Mouse (Mus musculus) liver, adult 2 months (tissue): ENCODE results near the gene Krt80. TPM values are rescaled to one million over a fixed set of nuclear protein-coding genes. Genes with fewer than 3 reads are reported as not detected.

Source experiments
- DNase-seq: peaks from one replicate; pipeline ENCODE4 v3.0.0-alpha.2; 2011; ENCODE audit warnings: low read depth, low spot score; ENCODE audit errors: extremely low read depth
- H3K27ac ChIP-seq: fragments of 200-500 bp; replicated peaks from 2 replicates; pipeline ENCODE4 v1.5.1; 2012; ENCODE audit warnings: low read depth, mild to moderate bottlenecking, control low read depth, inconsistent platforms, low read length; ENCODE audit not compliant: insufficient read depth
- H3K27me3 ChIP-seq: fragments of 200-500 bp; 2 replicates; pipeline ENCODE4 v1.6.1; 2012; ENCODE audit warnings: mild to moderate bottlenecking, moderate library complexity, low read length, inconsistent platforms; ENCODE audit not compliant: control insufficient read depth, insufficient read depth
- H3K36me3 ChIP-seq: fragments of 200-500 bp; 2 replicates; pipeline ENCODE4 v1.6.1; 2012; ENCODE audit warnings: low read length, inconsistent platforms; ENCODE audit not compliant: control insufficient read depth, insufficient read depth
- H3K4me1 ChIP-seq: fragments of 200-500 bp; 2 replicates; pipeline ENCODE4 v1.6.1; 2011; ENCODE audit warnings: low read length; ENCODE audit not compliant: control insufficient read depth, insufficient read depth
- H3K4me3 ChIP-seq: fragments of 200-500 bp; 2 replicates; pipeline ENCODE4 v1.5.1; 2011; ENCODE audit warnings: low read depth, mild to moderate bottlenecking, control low read depth, low read length, moderate library complexity; ENCODE audit not compliant: insufficient read depth
- H3K79me2 ChIP-seq: fragments of 200-500 bp; 2 replicates; pipeline ENCODE4 v1.6.1; 2012; ENCODE audit warnings: inconsistent platforms, mild to moderate bottlenecking, low read length, moderate library complexity; ENCODE audit not compliant: control insufficient read depth, insufficient read depth
- H3K9ac ChIP-seq: fragments of 200-500 bp; 2 replicates; pipeline ENCODE4 v1.6.1; 2012; ENCODE audit warnings: low read depth, mild to moderate bottlenecking, control low read depth, inconsistent platforms, low read length
- CTCF ChIP-seq: fragments of 200-500 bp; IDR thresholded peaks from 2 replicates; pipeline ENCODE4 v1.5.1; 2011; ENCODE audit warnings: low read depth, low read length, control low read depth
- POLR2A ChIP-seq: fragments of 200-500 bp; IDR thresholded peaks from 2 replicates; pipeline ENCODE4 v1.6.1; 2011; ENCODE audit warnings: low read length, control low read depth; ENCODE audit not compliant: insufficient read depth; ENCODE audit errors: extremely low read depth
- WGBS: fragments of 180-500 bp; shearing (Covaris S2); methylation state at CpG from one replicate; pipeline ENCODE4 v1.1.7; 2018; 5-methylcytosine and 5-hydroxymethylcytosine counted together
- polyA plus RNA-seq: library from polyadenylated mRNA; depleted of rRNA; stranded (reverse); fragments of >200 nt; gene quantifications from 2 replicates; pipeline ENCODE4 v1.2.3, GENCODE M21; 2012
- total RNA-seq: library from RNA; depleted of rRNA; stranded (reverse); fragments of >200 nt; gene quantifications from 2 replicates; pipeline ENCODE4 v1.2.3, GENCODE M21; 2014

Gene Krt80
- total and polyA plus RNA-seq, 2 experiments: 0.09 to 0.46 TPM

DNA sequence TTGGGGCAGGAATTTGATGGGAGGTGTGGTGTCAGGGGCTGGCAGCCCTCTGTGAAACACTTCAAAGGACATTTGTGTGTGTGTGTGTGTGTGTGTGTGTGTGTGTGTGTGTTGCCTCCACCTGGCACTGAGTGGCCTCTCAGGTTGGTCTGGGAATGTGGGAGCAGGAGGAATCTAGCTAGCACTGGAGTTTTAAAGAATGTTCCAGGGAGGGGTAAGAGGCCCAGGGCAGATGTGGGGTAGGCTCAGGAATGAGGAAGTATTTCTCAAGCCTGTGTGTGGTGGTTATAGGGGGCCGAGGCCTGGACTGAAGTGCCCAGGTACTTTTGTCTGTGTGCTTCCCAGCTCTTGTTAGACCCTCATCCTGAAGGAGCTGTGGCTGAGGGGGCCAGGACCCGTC, 40.8 kb upstream of the Krt80 start, which contains the start of gene Krt7:
Gene Krt7 (plus strand): TSS at position 269 of the 400 bp plus-strand sequence.
- no peak within 1 kb of the TSS for H3K27ac ChIP-seq
- no peak for TF ChIP-seq CTCF
- TF ChIP-seq POLR2A: no peak
- no peaks in the 10 kb centered on the region for H3K4me1 ChIP-seq
- no peaks in the 10 kb centered on the region for H3K79me2 ChIP-seq
- DNase-seq: no peak
- no peaks in the 10 kb centered on the region for H3K36me3 ChIP-seq
- no peak within 1 kb of the TSS; the same call in 1 of the 2 replicates for H3K4me3 ChIP-seq
- 36% methylated on average over 2 of the region's 2 CpGs for WGBS
- H3K9ac ChIP-seq: no peak within 1 kb of the TSS
- peaks cover 5% of the 10 kb centered on the region for H3K27me3 ChIP-seq

DNA sequence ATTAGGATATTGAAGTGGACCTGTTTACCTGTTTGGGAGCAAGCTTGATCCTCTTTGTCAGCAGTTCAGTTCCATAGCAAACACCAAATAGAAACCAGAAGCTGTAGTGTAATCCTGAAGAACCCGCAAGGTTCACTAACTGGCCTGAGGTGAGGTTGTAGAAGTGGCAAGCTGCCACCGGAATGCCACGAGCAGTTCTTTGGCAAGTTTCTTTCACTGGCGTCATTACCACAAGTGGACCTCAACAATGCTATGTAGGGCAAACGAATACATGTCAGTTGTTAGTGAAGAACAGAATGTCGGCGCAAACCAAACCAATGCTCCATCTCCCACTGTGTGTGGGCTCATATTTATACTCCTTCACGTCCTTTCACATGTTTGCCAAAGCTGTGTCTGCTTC, 28.3 kb upstream of the Krt80 start:
- WGBS: 59% methylated on average over 8 of the region's 8 CpGs
- no peaks in the 10 kb centered on the region for H3K27me3 ChIP-seq
- H3K27ac ChIP-seq: no peak overlapping the region
- peak; percentile 43 for DNase-seq
- no peaks in the 10 kb centered on the region; the same call in 1 of the 2 replicates for H3K4me1 ChIP-seq
- H3K79me2 ChIP-seq: no peaks in the 10 kb centered on the region
- H3K9ac ChIP-seq: no peak overlapping the region
- no peaks in the 10 kb centered on the region for H3K36me3 ChIP-seq
- no peak overlapping the region for H3K4me3 ChIP-seq
- TF ChIP-seq POLR2A: no peak
- TF ChIP-seq CTCF: no peak

DNA sequence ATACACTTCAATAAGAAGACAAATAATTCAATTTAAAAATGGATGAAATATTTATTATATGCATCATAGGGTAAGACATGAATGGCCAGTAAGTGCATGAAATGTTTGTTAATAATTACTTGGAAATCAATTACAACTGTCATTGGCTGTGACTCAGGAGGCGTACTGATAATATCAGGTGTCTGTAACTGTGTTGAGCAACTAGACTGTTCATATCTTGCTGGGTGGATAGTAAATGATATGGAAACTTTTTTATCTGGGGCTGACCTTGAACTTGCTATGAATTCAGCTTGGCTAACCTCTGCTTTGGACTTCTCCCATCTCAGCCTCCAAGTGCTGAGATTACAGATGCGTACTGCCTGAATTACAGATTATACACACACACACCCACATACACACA, 27.7 kb upstream of the Krt80 start:
- H3K4me1 ChIP-seq: no peaks in the 10 kb centered on the region; the same call in 1 of the 2 replicates
- 18% methylated on average over 2 of the region's 2 CpGs for WGBS
- no peak overlapping the region for H3K4me3 ChIP-seq
- no peak for TF ChIP-seq CTCF
- TF ChIP-seq POLR2A: no peak
- H3K27me3 ChIP-seq: no peaks in the 10 kb centered on the region
- H3K79me2 ChIP-seq: no peaks in the 10 kb centered on the region
- H3K27ac ChIP-seq: no peak overlapping the region
- H3K9ac ChIP-seq: no peak overlapping the region
- H3K36me3 ChIP-seq: no peaks in the 10 kb centered on the region
- DNase-seq: peak; percentile 72

DNA sequence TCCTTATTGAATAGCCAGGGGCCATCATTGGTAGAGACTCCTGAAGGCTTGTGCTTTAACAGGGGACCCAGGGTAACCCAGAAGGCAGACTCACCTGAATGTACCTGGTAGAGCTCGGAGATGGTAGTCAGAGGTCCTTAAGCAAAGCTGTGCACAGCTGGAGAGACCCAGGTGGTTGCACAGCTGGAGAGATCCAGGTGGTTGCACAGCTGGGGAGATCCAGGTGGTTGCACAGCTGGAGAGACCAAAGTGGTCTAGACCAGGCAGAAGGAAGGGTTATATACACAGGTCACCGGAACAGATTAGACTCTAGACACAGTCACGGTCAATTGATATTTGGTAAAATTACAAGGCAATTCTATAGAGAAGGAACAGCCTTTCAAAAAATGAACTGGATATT, 27.0 kb upstream of the Krt80 start:
- Histone ChIP-seq H3K27me3 (no peaks in the 10 kb centered on the region), H3K4me1 (no peaks in the 10 kb centered on the region; the same call in 1 of the 2 replicates), H3K36me3 (no peaks in the 10 kb centered on the region), H3K4me3 (no peak overlapping the region), H3K27ac (no peak overlapping the region), H3K9ac (no peak overlapping the region), H3K79me2 (no peaks in the 10 kb centered on the region)
- 82% methylated on average over 3 of the region's 3 CpGs for WGBS
- no peak for DNase-seq
- TF ChIP-seq POLR2A (no peak), CTCF (no peak)

DNA sequence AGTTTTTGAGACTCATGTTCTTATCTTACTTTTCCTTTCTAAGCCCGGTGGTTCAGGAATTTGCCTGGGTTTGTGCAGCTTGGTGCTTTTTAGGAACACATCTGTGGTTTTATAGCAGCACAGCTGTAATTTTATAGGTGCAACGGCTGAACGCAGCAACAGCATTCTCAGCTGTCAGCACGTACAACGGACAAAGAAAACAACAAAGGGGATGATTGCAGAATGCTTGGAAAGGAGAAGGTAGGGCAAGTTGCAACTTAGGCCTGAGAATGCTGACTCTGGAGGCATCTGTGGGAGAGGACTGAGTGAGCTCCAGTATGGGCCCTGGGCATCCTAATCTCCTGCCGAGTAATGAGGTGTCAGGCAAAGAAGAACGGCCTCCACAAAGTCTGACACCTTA, 26.5 kb upstream of the Krt80 start:
- 68% methylated on average over 7 of the region's 7 CpGs for WGBS
- Histone ChIP-seq H3K4me3 (no peak overlapping the region), H3K79me2 (no peaks in the 10 kb centered on the region), H3K27me3 (no peaks in the 10 kb centered on the region), H3K9ac (no peak overlapping the region), H3K4me1 (no peaks in the 10 kb centered on the region; the same call in 1 of the 2 replicates), H3K27ac (no peak overlapping the region), H3K36me3 (no peaks in the 10 kb centered on the region)
- no peak for DNase-seq
- no peak for TF ChIP-seq CTCF
- no peak for TF ChIP-seq POLR2A

DNA sequence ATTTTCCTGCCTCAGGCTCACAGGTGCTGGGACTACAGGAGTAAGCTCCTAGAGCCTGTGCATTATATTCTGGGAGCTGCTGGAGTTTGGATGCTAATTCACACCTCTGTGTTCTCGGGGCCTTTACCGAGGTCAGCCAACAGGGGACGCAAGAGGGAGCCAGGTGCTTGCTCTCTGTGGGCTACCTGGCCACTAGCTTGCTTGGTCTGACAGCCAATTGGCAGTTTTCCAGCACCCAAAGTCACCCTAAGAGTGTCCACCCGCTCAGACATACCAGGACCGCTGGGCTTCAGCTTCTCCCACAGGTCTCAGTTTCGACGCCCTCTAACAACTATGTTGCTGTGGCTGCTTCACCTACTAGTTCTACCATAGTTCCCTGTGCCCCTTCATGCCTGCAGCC, 24.9 kb upstream of the Krt80 start:
- Histone ChIP-seq H3K4me1 (no peaks in the 10 kb centered on the region; the same call in 1 of the 2 replicates), H3K4me3 (no peak overlapping the region), H3K27ac (no peak overlapping the region), H3K9ac (no peak overlapping the region), H3K79me2 (no peaks in the 10 kb centered on the region), H3K36me3 (no peaks in the 10 kb centered on the region), H3K27me3 (no peaks in the 10 kb centered on the region)
- no peak for DNase-seq
- TF ChIP-seq POLR2A (no peak), CTCF (no peak)
- 62% methylated on average over 7 of the region's 7 CpGs for WGBS
